In genomic region chr17:32923681-32924080, GRCm38 (mm10) we compare ENCODE assay signal across 29 mouse cellular contexts. TPM values are rescaled to one million over a fixed set of nuclear protein-coding genes. Genes with fewer than 3 reads are reported as not detected.
DNase-seq lines count a peak whose midpoint lies in the region; ATAC-seq and TF ChIP-seq lines count a peak whose summit lies in the region.
"Had no signal": no experiment of that assay in that cellular context is flagged by ENCODE, and none has a peak within 500 bp of the region (broad histone marks: within the 10 kb centered on the region; RNA-seq: fewer than 3 reads in every experiment).

No protein-coding gene starts in this region.

- H3K79me2 ChIP-seq in liver, adult 2 months (ENCODE audit: control insufficient read depth, insufficient read depth, low read length), result no peaks in the 10 kb centered on the region

- TF ChIP-seq CTCF in liver, adult 2 months (IDR thresholded peaks at IDR 0.05; ENCODE audit: low read depth, low read length), result no peak

- peaks cover 18% of the 10 kb centered on the region for H3K4me1 ChIP-seq in liver, adult 2 months (ENCODE audit: control insufficient read depth, insufficient read depth, low read length)
- no peaks in the 10 kb centered on the region; the same call in 1 of the 2 replicates for H3K4me1 ChIP-seq in liver, embryonic 11.5 days (replicated peaks; ENCODE audit: control insufficient read depth, insufficient read depth, low read length)
- peaks cover 5% of the 10 kb centered on the region for H3K4me1 ChIP-seq in neural tube, embryonic 15.5 days
- H3K4me1 ChIP-seq: embryonic facial prominence, embryonic 15.5 days had no signal

- ATAC-seq in liver, embryonic 11.5 days (replicated peaks; ENCODE audit: low FRiP score), result no peak
- ATAC-seq in neural tube, embryonic 15.5 days (ENCODE audit: low FRiP score), result no peak
- ATAC-seq: CD4-positive, CD25-positive, alpha-beta regulatory T cell, adult 4 months had no signal

- no peak for TF ChIP-seq POLR2A in liver, adult 2 months (IDR thresholded peaks at IDR 0.05; ENCODE audit: extremely low read depth, insufficient read depth, low read length)

- intact Hi-C loops in left cerebral cortex, postnatal 14 days (cut with DNase I), result no loop called here

- no peak overlapping the region for H3K4me2 ChIP-seq in liver, embryonic 11.5 days
- no peak overlapping the region for H3K4me2 ChIP-seq in neural tube, embryonic 15.5 days

- H3K36me3 ChIP-seq in liver, adult 2 months (ENCODE audit: control insufficient read depth, insufficient read depth, low read length), result peaks cover 9% of the 10 kb centered on the region
- H3K36me3 ChIP-seq in liver, embryonic 11.5 days (ENCODE audit: control insufficient read depth, insufficient read depth, low read length), result no peaks in the 10 kb centered on the region
- H3K36me3 ChIP-seq in neural tube, embryonic 15.5 days, result no peaks in the 10 kb centered on the region
- H3K36me3 ChIP-seq: embryonic facial prominence, embryonic 13.5 days; embryonic facial prominence, embryonic 15.5 days; forebrain, embryonic 10.5 days; forebrain, embryonic 12.5 days had no signal

- no peaks in the 10 kb centered on the region for H3K27me3 ChIP-seq in liver, adult 2 months (ENCODE audit: control insufficient read depth, insufficient read depth, low read length)
- H3K27me3 ChIP-seq in liver, embryonic 11.5 days (replicated peaks; ENCODE audit: control insufficient read depth, insufficient read depth, low read length), result no peaks in the 10 kb centered on the region
- peaks cover 18% of the 10 kb centered on the region; the same call in 1 of the 2 replicates for H3K27me3 ChIP-seq in neural tube, embryonic 15.5 days (replicated peaks)

- H3K4me3 ChIP-seq in liver, adult 2 months (ENCODE audit: insufficient read depth, low read depth, low read length), result no peak overlapping the region
- H3K4me3 ChIP-seq in liver, embryonic 11.5 days (ENCODE audit: low read depth, low read length), result no peak overlapping the region
- H3K4me3 ChIP-seq in neural tube, embryonic 15.5 days (replicated peaks), result no peak overlapping the region
- H3K4me3 ChIP-seq: erythroblast, embryonic 14.5 days had no signal

- DNase-seq in liver, adult 2 months (ENCODE audit: extremely low read depth, low read depth, low spot score), result no peak
- DNase-seq in liver, embryonic 11.5 days (ENCODE audit: low spot score), result no peak
- peak; percentile 19 for DNase-seq in ES-CJ7 (ENCODE audit: low read depth, low spot score)
- DNase-seq in ZHBTc4 (ENCODE audit: low read depth, low spot score), result peak; percentile 54
- no peak for DNase-seq in left cerebral cortex, postnatal 14 days (ENCODE audit: low spot score in 2 of 2)
- no peak for DNase-seq in thymus, postnatal 36 days
- DNase-seq: adrenal gland, adult 2 months; adrenal gland, postnatal 10 days; adrenal gland, postnatal 25 days; B cell, adult 2 months; cerebellum, adult 11 months; cerebellum, adult 18-20 months; cerebellum, adult 8-10 months; cerebellum, adult 9-11 months; cerebellum, postnatal 14 days; cerebellum, postnatal 36 days; embryo, embryonic 11 days had no signal

- H3K27ac ChIP-seq in liver, adult 2 months (replicated peaks; ENCODE audit: insufficient read depth, low read depth, low read length), result peak overlapping the region; percentile 28; the same call in 1 of the 2 replicates
- H3K27ac ChIP-seq in liver, embryonic 11.5 days (ENCODE audit: low read depth, low read length), result no peak overlapping the region
- H3K27ac ChIP-seq in neural tube, embryonic 15.5 days (replicated peaks), result no peak overlapping the region
- H3K27ac ChIP-seq: embryonic facial prominence, embryonic 13.5 days; embryonic facial prominence, embryonic 15.5 days; forebrain, embryonic 12.5 days had no signal

- no peak overlapping the region for H3K9ac ChIP-seq in liver, adult 2 months (ENCODE audit: low read depth, low read length)
- H3K9ac ChIP-seq in liver, embryonic 11.5 days (ENCODE audit: low read depth, low read length), result no peak overlapping the region
- no peak overlapping the region for H3K9ac ChIP-seq in neural tube, embryonic 15.5 days (replicated peaks)
- H3K9ac ChIP-seq: embryonic facial prominence, embryonic 15.5 days had no signal

- no peaks in the 10 kb centered on the region for H3K9me3 ChIP-seq in liver, embryonic 11.5 days (ENCODE audit: control insufficient read depth, low read length)
- 0 out of 2 replicates have a peak, but pooled peaks cover 4% of the 10 kb centered on the region for H3K9me3 ChIP-seq in neural tube, embryonic 15.5 days (replicated peaks)
- H3K9me3 ChIP-seq: embryonic facial prominence, embryonic 13.5 days; forebrain, embryonic 12.5 days had no signal

- 97% methylated on average over 1 of the region's 1 CpGs for WGBS in liver, adult 2 months
- WGBS in liver, embryonic 11.5 days, result 88% methylated on average over 1 of the region's 1 CpGs
- 87% methylated on average over 1 of the region's 1 CpGs for WGBS in neural tube, embryonic 15.5 days

RNA-seq across cellular contexts. Expression of gene Cyp4f14, which starts 6.5 kb away (rescaled TPM):
- total RNA-seq in liver, adult 2 months (2014; rRNA removed), result 332 and 362 TPM in 2 replicates
- 529 and 597 TPM in 2 replicates for polyA plus RNA-seq in liver, adult 2 months (2012; rRNA removed)
- polyA plus RNA-seq in liver, embryonic 11.5 days (2014; fragmentation: Nextera tagmentation; extraction: Ambion mirVana), result not detected in 2 replicates
- polyA plus RNA-seq in neural tube, embryonic 15.5 days (2015; fragmentation: Nextera tagmentation; extraction: Ambion mirVana), result 0.09 TPM in 1 of 2 replicates, not detected in the other
- 1 to 10 TPM; 3.3 to 3.4 TPM for total RNA-seq in left cerebral cortex, postnatal 14 days (2021)
- total RNA-seq: CH12.LX; common myeloid progenitor, adult 5-6 weeks; MEL had no signal
- polyA plus RNA-seq: CD4-positive, CD25-positive, alpha-beta regulatory T cell, adult 4 months; embryonic facial prominence, embryonic 11.5 days; embryonic facial prominence, embryonic 13.5 days; embryonic facial prominence, embryonic 15.5 days; erythroblast, embryonic 14.5 days; forebrain, embryonic 10.5 days; forebrain, embryonic 12.5 days; forebrain, embryonic 14.5 days had no signal

RNA-seq across cellular contexts. Expression of gene Cyp4f13, which starts 23.5 kb away (rescaled TPM):
- total RNA-seq in liver, adult 2 months (2014; rRNA removed), result 62.2 and 69.0 TPM in 2 replicates
- polyA plus RNA-seq in liver, adult 2 months (2012; rRNA removed), result 83.7 and 109 TPM in 2 replicates
- polyA plus RNA-seq in liver, embryonic 11.5 days (2014; fragmentation: Nextera tagmentation; extraction: Ambion mirVana), result 7.2 and 8.1 TPM in 2 replicates
- 8.0 and 8.1 TPM in 2 replicates for polyA plus RNA-seq in neural tube, embryonic 15.5 days (2015; fragmentation: Nextera tagmentation; extraction: Ambion mirVana)
- 10 to 100 TPM; 13.3 to 15.1 TPM for total RNA-seq in left cerebral cortex, postnatal 14 days (2021)

RNA-seq across cellular contexts. Expression of gene Zfp870, which starts 32.2 kb away (rescaled TPM):
- 2.4 and 2.7 TPM in 2 replicates for total RNA-seq in liver, adult 2 months (2014; rRNA removed)
- 0.70 and 1.1 TPM in 2 replicates for polyA plus RNA-seq in liver, adult 2 months (2012; rRNA removed)
- polyA plus RNA-seq in liver, embryonic 11.5 days (2014; fragmentation: Nextera tagmentation; extraction: Ambion mirVana), result 2.6 and 4.8 TPM in 2 replicates
- 7.7 and 8.8 TPM in 2 replicates for polyA plus RNA-seq in neural tube, embryonic 15.5 days (2015; fragmentation: Nextera tagmentation; extraction: Ambion mirVana)
- 1 to 10 TPM; 8.0 to 8.3 TPM for total RNA-seq in left cerebral cortex, postnatal 14 days (2021)
- total RNA-seq: MEL had no signal

RNA-seq across cellular contexts. Expression of gene Zfp472, which starts 41.9 kb away (rescaled TPM):
- total RNA-seq in liver, adult 2 months (2014; rRNA removed), result 2.1 and 3.2 TPM in 2 replicates
- 0.24 and 0.28 TPM in 2 replicates for polyA plus RNA-seq in liver, adult 2 months (2012; rRNA removed)
- polyA plus RNA-seq in liver, embryonic 11.5 days (2014; fragmentation: Nextera tagmentation; extraction: Ambion mirVana), result 10.9 and 11.8 TPM in 2 replicates
- 8.5 and 9.0 TPM in 2 replicates for polyA plus RNA-seq in neural tube, embryonic 15.5 days (2015; fragmentation: Nextera tagmentation; extraction: Ambion mirVana)
- total RNA-seq in left cerebral cortex, postnatal 14 days (2021), result 1 to 10 TPM; 3.1 to 3.4 TPM

Comparison
In these comparisons a context has a peak if more than half of its experiments do, and no peak if none do; other contexts are left out.
1. RNA of gene Cyp4f14, which starts 6.5 kb away (polyA plus RNA-seq): 529 to 597 TPM in liver, adult 2 months; 0.09 TPM in neural tube, embryonic 15.5 days and not detected in liver, embryonic 11.5 days; every median in the first group is over 100 times any median in the second.
2. DNase-seq: peak in ES-CJ7 (single experiment) and ZHBTc4 (single experiment); none in liver, adult 2 months (single experiment), liver, embryonic 11.5 days (single experiment), left cerebral cortex, postnatal 14 days (0 of 2) and thymus, postnatal 36 days (0 of 2).